Comparison of ENCODE assay signal across 11 mouse cellular contexts in the genomic region with DNA sequence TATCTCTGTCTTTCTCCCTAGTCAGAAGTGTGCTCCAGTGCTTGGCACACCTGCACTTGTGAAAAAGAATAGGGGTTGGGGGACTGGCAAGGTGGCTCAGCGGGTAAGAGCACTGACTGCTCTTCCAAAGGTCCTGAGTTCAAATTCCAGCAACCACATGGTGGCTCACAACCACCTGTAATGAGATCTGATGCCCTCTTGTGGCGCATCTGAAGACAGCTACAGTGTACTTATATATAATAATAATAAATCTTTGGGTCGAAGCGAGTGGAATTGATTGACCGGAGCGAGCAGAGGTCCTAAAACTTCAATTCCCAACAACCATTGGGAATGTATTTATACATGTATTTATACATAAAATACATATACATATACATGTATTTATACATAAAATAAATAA. TPM values are rescaled to one million over a fixed set of nuclear protein-coding genes. Genes with fewer than 3 reads are reported as not detected.
"Had no signal": no experiment of that assay in that cellular context is flagged by ENCODE, and none has a peak within 500 bp of the region (broad histone marks: within the 10 kb centered on the region; RNA-seq: fewer than 3 reads in every experiment).

No protein-coding gene starts in this region.

RNA-seq across cellular contexts. Expression of gene Fam151a, which starts 42.1 kb away (rescaled TPM):
- total RNA-seq: layer of hippocampus, adult 8-10 months; layer of hippocampus, postnatal 10 days; layer of hippocampus, postnatal 36 days; left cerebral cortex, postnatal 14 days; left cerebral cortex, postnatal 4 days had no signal
- polyA plus RNA-seq: limb, embryonic 12.5 days; liver, embryonic 15.5 days; midbrain, embryonic 10.5 days; midbrain, embryonic 14.5 days; neural tube, embryonic 12.5 days; neural tube, embryonic 15.5 days had no signal
